Mouse (Mus musculus) embryonic facial prominence, embryonic 14.5 days (tissue): Measurements from ENCODE around the gene Dennd4c. TPM values are rescaled to one million over a fixed set of nuclear protein-coding genes. Genes with fewer than 3 reads are reported as not detected.

ENCODE experiments used
- ATAC-seq: fragments of 200-750 bp; cut with Nextera tagmentation; 2 replicates; pipeline ENCODE4 v1.8.0; 2017; ENCODE audit warnings: low read depth, moderate number of reproducible peaks, moderate TSS enrichment
- DNase-seq: peaks from one replicate; pipeline ENCODE4 v3.0.0-alpha.2; 2015; ENCODE audit warnings: low spot score
- H3K27ac ChIP-seq: fragments of 300-500 bp; sonication (generic); replicated peaks from 2 replicates; pipeline ENCODE4 v1.5.1; 2014; ENCODE audit warnings: low read depth, mild to moderate bottlenecking, low read length, moderate library complexity
- H3K27me3 ChIP-seq: fragments of 300-500 bp; sonication (generic); replicated peaks from 2 replicates; pipeline ENCODE4 v1.6.1; 2014; ENCODE audit warnings: low read length; ENCODE audit not compliant: control insufficient read depth, insufficient read depth
- H3K36me3 ChIP-seq: fragments of 300-500 bp; sonication (generic); 2 replicates; pipeline ENCODE4 v1.6.1; 2014; ENCODE audit warnings: low read length, mixed read lengths; ENCODE audit not compliant: control insufficient read depth, insufficient read depth
- H3K4me1 ChIP-seq: fragments of 300-500 bp; sonication (generic); 2 replicates; pipeline ENCODE4 v1.6.1; 2014; ENCODE audit warnings: antibody characterized with exemption, low read length; ENCODE audit not compliant: control insufficient read depth, insufficient read depth
- H3K4me2 ChIP-seq: fragments of 300-500 bp; sonication (generic); 2 replicates; pipeline ENCODE4 v1.6.1; 2014; ENCODE audit warnings: low read depth, mild to moderate bottlenecking, low read length, moderate library complexity, mixed read lengths
- H3K4me3 ChIP-seq: fragments of 300-500 bp; sonication (generic); 2 replicates; pipeline ENCODE4 v1.5.1; 2014; ENCODE audit warnings: low read depth, mild to moderate bottlenecking, low read length
- H3K9ac ChIP-seq: fragments of 300-500 bp; sonication (generic); 2 replicates; pipeline ENCODE4 v1.6.1; 2014; ENCODE audit warnings: low read depth, mild to moderate bottlenecking, low read length, moderate library complexity, mixed read lengths
- H3K9me3 ChIP-seq: fragments of 300-500 bp; sonication (generic); 2 replicates; pipeline ENCODE4 v1.6.1; 2016; ENCODE audit warnings: low read length; ENCODE audit not compliant: control insufficient read depth
- WGBS: fragments of 180-500 bp; shearing (Covaris S2); extraction: QIAGEN DNeasy Blood & Tissue Kit; methylation state at CpG from one replicate; pipeline ENCODE4 v1.1.7; 2014; 5-methylcytosine and 5-hydroxymethylcytosine counted together
- polyA plus RNA-seq: library from polyadenylated mRNA; unstranded; fragments of >200 nt; fragmentation: Nextera tagmentation; extraction: Ambion mirVana; gene quantifications from 2 replicates; pipeline ENCODE4 v1.2.1, GENCODE M21; 2014

Dennd4c gene
- polyA plus RNA-seq, 1 experiment from 2014 or later = 8.3 TPM

DNA sequence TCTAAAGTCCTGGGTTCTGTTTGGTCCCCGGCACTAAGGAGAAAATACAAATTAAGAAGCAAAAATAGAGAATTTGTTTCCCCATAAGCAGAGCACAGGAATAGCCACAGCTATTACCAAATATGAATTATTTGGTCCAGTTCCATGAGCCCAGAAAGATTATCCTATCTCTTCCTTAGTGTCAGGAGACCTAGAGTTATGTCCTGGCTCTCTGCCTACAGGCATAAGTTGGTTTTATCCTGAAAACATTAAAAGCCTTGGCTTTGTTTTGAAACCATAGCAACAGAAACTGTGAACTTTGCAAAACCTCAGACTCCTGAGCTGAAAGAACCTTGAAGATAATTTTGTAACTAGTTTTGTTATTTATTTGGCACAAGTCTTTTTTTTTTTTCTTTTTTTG lies 31.2 kb upstream of the Dennd4c start:
- Histone ChIP-seq H3K9ac (no peak overlapping the region), H3K4me2 (no peak overlapping the region), H3K36me3 (no peaks in the 10 kb centered on the region), H3K27me3 (no peaks in the 10 kb centered on the region), H3K4me3 (no peak overlapping the region), H3K4me1 (0 out of 2 replicates have a peak, but pooled peaks cover 4% of the 10 kb centered on the region), H3K9me3 (no peaks in the 10 kb centered on the region), H3K27ac (no peak overlapping the region)
- ATAC-seq (no peak; the same call in 1 of the 2 replicates), DNase-seq (peak; percentile 89)
- WGBS = 60% methylated on average over 1 of the region's 1 CpGs

GRCm38 (mm10) chr4:86718878-86719577 lies 29.3 kb upstream of the Dennd4c start:
- Histone ChIP-seq H3K9me3 (no peaks in the 10 kb centered on the region), H3K9ac (no peak overlapping the region), H3K27ac (no peak overlapping the region), H3K4me2 (no peak overlapping the region), H3K27me3 (no peaks in the 10 kb centered on the region), H3K4me3 (no peak overlapping the region), H3K36me3 (no peaks in the 10 kb centered on the region), H3K4me1 (no peaks in the 10 kb centered on the region)
- ATAC-seq (no peak), DNase-seq (no peak)
- WGBS = 71% methylated on average over 4 of the region's 4 CpGs

GRCm38 (mm10) chr4:86721856-86722358 lies 26.4 kb upstream of the Dennd4c start:
- Histone ChIP-seq H3K36me3 (no peaks in the 10 kb centered on the region), H3K9ac (no peak overlapping the region), H3K27ac (no peak overlapping the region), H3K9me3 (no peaks in the 10 kb centered on the region), H3K4me1 (no peaks in the 10 kb centered on the region), H3K4me2 (no peak overlapping the region), H3K4me3 (no peak overlapping the region), H3K27me3 (no peaks in the 10 kb centered on the region)
- 71% methylated on average over 8 of the region's 8 CpGs for WGBS
- DNase-seq = no peak
- no peak for ATAC-seq

- Histone ChIP-seq H3K27me3 (no peaks in the 10 kb centered on the region), H3K9ac (no peak overlapping the region), H3K4me2 (no peak overlapping the region), H3K4me3 (no peak overlapping the region), H3K9me3 (no peaks in the 10 kb centered on the region), H3K27ac (no peak overlapping the region), H3K36me3 (no peaks in the 10 kb centered on the region), H3K4me1 (no peaks in the 10 kb centered on the region)
- DNase-seq (no peak), ATAC-seq (no peak)
- WGBS = 64% methylated on average over 4 of the region's 4 CpGs
Measured at GRCm38 (mm10) chr4:86725175-86725574, 23.2 kb upstream of the Dennd4c start.

- Histone ChIP-seq H3K4me3 (no peak overlapping the region), H3K4me1 (no peaks in the 10 kb centered on the region), H3K9me3 (no peaks in the 10 kb centered on the region), H3K4me2 (no peak overlapping the region), H3K9ac (no peak overlapping the region), H3K27ac (no peak overlapping the region), H3K27me3 (no peaks in the 10 kb centered on the region), H3K36me3 (no peaks in the 10 kb centered on the region)
- WGBS = 91% methylated on average over 5 of the region's 5 CpGs
- no peak for ATAC-seq
- no peak for DNase-seq
Measured at GRCm38 (mm10) chr4:86726141-86726540, 22.2 kb upstream of the Dennd4c start.

GRCm38 (mm10) chr4:86729829-86730228 lies 18.5 kb upstream of the Dennd4c start:
- no peak overlapping the region for H3K27ac ChIP-seq
- no peak overlapping the region for H3K4me3 ChIP-seq
- no peak overlapping the region for H3K4me2 ChIP-seq
- H3K36me3 ChIP-seq = no peaks in the 10 kb centered on the region
- DNase-seq = no peak
- no peak overlapping the region for H3K9ac ChIP-seq
- H3K27me3 ChIP-seq = no peaks in the 10 kb centered on the region
- H3K4me1 ChIP-seq = no peaks in the 10 kb centered on the region
- ATAC-seq = no peak
- 55% methylated on average over 6 of the region's 6 CpGs for WGBS
- no peaks in the 10 kb centered on the region for H3K9me3 ChIP-seq

DNA sequence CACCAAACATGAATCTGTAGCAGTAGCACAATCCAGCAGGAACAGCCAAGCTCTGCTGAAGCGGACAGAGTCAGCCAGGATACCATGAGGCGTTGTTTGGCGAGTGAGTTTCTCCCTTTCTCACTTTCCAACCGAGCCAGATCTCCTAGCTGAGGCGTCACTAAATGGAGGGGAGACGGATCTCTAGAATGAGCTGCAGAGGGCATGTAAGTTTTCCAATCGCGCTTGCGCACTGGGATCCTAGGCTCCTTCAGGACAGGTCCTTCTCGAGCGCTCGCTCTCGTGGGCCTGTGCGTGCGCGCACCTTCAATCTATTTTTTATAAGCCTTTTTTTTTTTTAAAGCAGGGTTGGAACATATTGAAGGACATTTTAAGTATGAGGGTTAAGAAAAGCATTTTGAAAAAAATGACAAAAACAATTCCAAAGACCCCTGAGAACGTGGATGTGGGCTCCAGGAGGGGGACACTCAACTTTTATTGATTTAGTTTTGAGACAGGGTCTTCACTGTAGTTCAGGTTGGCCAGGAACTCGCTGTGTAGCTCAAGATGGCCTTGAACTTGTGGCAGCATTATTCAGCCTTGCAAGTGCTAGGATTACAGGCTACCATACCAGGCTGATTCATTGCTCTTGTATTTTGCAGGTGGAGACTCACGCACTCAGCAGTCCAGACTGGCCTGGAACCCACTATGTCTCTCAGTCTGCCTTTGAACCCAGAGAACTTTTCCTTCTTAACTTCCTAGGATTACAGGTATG lies 14.1 kb upstream of the Dennd4c start:
- no peak overlapping the region for H3K9ac ChIP-seq
- H3K4me2 ChIP-seq = no peak overlapping the region
- WGBS = 84% methylated on average over 19 of the region's 19 CpGs
- no peak for DNase-seq
- H3K9me3 ChIP-seq = no peaks in the 10 kb centered on the region
- no peaks in the 10 kb centered on the region for H3K4me1 ChIP-seq
- H3K36me3 ChIP-seq = no peaks in the 10 kb centered on the region
- no peak overlapping the region for H3K27ac ChIP-seq
- H3K27me3 ChIP-seq = no peaks in the 10 kb centered on the region
- ATAC-seq = no peak
- H3K4me3 ChIP-seq = no peak overlapping the region

DNA sequence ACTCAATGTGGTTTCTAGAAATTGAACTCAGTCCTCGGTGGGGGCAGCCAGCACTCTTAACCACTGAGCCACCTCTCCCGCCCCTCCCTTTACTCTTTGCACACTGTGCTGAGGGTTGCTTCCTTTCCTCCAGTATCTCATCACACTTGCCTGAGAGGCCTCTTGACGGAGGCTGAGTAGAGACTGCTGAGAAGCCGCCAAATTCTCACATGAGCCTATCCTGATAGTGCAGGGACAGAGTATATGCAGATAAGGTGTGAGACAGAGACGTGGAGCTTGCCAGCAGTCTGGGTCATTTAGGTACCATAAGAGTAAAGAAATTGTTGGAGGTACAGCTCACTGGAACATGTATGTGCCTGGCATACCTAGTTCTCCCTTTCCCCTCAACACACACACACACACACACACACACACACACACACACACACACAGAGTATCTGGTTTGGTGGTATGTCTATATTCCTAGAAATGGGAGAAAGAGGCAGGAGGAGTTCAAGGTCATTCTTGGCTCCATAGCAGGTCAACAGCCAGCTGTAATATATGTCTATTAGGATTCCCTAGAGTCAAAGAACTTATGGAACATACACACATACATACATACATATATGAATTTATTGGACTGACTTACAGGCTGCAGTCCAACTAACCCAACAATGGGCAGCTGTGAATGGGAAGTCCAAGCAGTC lies 8.9 kb upstream of the Dennd4c start:
- WGBS = 80% methylated on average over 5 of the region's 5 CpGs
- Histone ChIP-seq H3K4me2 (no peak overlapping the region), H3K9me3 (0 out of 2 replicates have a peak, but pooled peaks cover 6% of the 10 kb centered on the region), H3K27me3 (no peaks in the 10 kb centered on the region), H3K9ac (no peak overlapping the region), H3K4me1 (no peaks in the 10 kb centered on the region), H3K27ac (no peak overlapping the region), H3K4me3 (no peak overlapping the region), H3K36me3 (no peaks in the 10 kb centered on the region)
- DNase-seq (no peak), ATAC-seq (no peak)
